Mouse (Mus musculus): ENCODE results near the gene Sema3e.

- no peak for TF ChIP-seq POLR2A (IDR thresholded peaks at IDR 0.05; ENCODE audit: borderline replicate concordance, extremely low read depth, low read depth, low read length)
- TF ChIP-seq CTCF (IDR thresholded peaks at IDR 0.05; ENCODE audit: insufficient read depth, low read length): no peak
Observed at GRCm38 (mm10) chr5:14030796-14031195, 5.7 kb downstream of the Sema3e start.

All from lung, adult 2 months (tissue).